Mouse (Mus musculus) myocyte (in vitro differentiated cells): ENCODE results near the gene Thbs2.

Experiments used
- MYOD1 ChIP-seq, 3 experiments: IDR thresholded peaks; one replicate each; pipeline ENCODE4 v1.6.1; 2011; ENCODE audit warnings: control low read depth in 2 of 3, low read depth in 2 of 3, mild to moderate bottlenecking in 2 of 3, moderate library complexity in 1 of 3; ENCODE audit not compliant: insufficient read length in 2 of 3, control insufficient read depth in 1 of 3
- POLR2AphosphoS2 ChIP-seq: IDR thresholded peaks from one replicate; pipeline ENCODE4 v1.6.1; 2011; ENCODE audit warnings: low read depth, control low read depth; ENCODE audit not compliant: insufficient read length

DNA sequence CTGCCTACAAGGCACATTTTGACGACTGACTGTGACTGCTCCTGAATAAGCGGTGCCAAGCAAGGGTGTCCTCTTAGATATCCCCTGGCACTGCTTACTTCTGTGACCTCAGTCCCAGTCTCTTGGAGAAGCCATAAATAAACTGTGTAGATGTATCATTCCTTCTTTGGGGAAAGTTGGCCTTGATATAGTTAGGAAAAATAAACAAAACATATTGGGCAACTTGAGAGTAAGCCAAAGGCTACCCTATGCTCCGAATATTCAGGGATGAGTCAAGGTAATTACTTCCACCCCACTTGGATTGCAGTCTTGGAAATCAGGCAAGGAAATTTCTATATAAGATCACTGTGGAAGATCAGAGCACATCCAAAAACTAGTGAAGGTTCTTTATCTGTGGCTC, 74.0 kb downstream of the Thbs2 start:
- no peak for TF ChIP-seq POLR2AphosphoS2
- TF ChIP-seq MYOD1 (IDR thresholded peaks at IDR 0.05; ENCODE audit: control insufficient read depth in 1 of 3, insufficient read length in 2 of 3, low read depth in 2 of 3), result no peak
